Mouse (Mus musculus) CH12.LX (cell line): ENCODE results near the gene Mturn. TPM values are rescaled to one million over a fixed set of nuclear protein-coding genes. Genes with fewer than 3 reads are reported as not detected.

ENCODE experiments used
- DNase-seq: peaks from one replicate; pipeline ENCODE4 v3.0.0-alpha.2; 2013; ENCODE audit errors: extremely low read depth
- H3K27ac ChIP-seq: 2 replicates; pipeline ENCODE4 v1.5.1; 2012; ENCODE audit warnings: low read depth, mild to moderate bottlenecking, control low read depth, moderate library complexity; ENCODE audit not compliant: insufficient read depth
- H3K27me3 ChIP-seq: replicated peaks from 2 replicates; pipeline ENCODE3; 2012; ENCODE audit warnings: inconsistent platforms
- H3K36me3 ChIP-seq, 2 experiments: replicated peaks in 1 of 2; 2 replicates each; pipeline versions ENCODE3 to v1.6.1; 2012; ENCODE audit warnings: inconsistent platforms in 1 of 2, low read length in 1 of 2, mild to moderate bottlenecking in 1 of 2, mixed read lengths in 1 of 2, moderate library complexity in 1 of 2; ENCODE audit not compliant: control insufficient read depth in 1 of 2, insufficient read depth in 1 of 2
- H3K4me1 ChIP-seq, 2 experiments: 2 replicates each; pipeline ENCODE4 v1.6.1; 2012; ENCODE audit warnings: inconsistent platforms in 1 of 2, moderate library complexity in 1 of 2; ENCODE audit not compliant: insufficient read depth in 2 of 2, control insufficient read depth in 1 of 2
- H3K4me2 ChIP-seq: 2 replicates; pipeline ENCODE4 v1.6.1; 2012; ENCODE audit warnings: low read depth, mild to moderate bottlenecking, control low read depth; ENCODE audit not compliant: poor library complexity, insufficient read depth, severe bottlenecking
- H3K4me3 ChIP-seq, 3 experiments: fragments of 150-350 bp in 1 of 3; sonication (generic) in 1 of 3; replicated peaks in 1 of 3; 2 replicates each; pipeline versions ENCODE3 to v1.5.1; 2011 to 2012; ENCODE audit warnings: low read depth in 2 of 3, low read length in 2 of 3, mild to moderate bottlenecking in 2 of 3, moderate library complexity in 2 of 3, control low read depth in 1 of 3, improper control_type of control experiment in 1 of 3, inconsistent platforms in 1 of 3, mixed read lengths in 1 of 3; ENCODE audit not compliant: poor library complexity in 1 of 3
- H3K79me2 ChIP-seq: replicated peaks from 2 replicates; pipeline ENCODE4 v1.6.1; 2012; ENCODE audit warnings: mild to moderate bottlenecking, moderate library complexity; ENCODE audit not compliant: control insufficient read depth, poor library complexity, insufficient read depth, severe bottlenecking; ENCODE audit errors: extremely low read depth
- H3K9ac ChIP-seq: 2 replicates; pipeline ENCODE4 v1.6.1; 2012; ENCODE audit warnings: low read depth, mild to moderate bottlenecking, control low read depth, moderate library complexity; ENCODE audit not compliant: insufficient read depth
- H3K9me3 ChIP-seq: replicated peaks from 2 replicates; pipeline ENCODE3; 2012; ENCODE audit warnings: low read length, inconsistent platforms, mixed read lengths
- BHLHE40 ChIP-seq: IDR thresholded peaks from 2 replicates; pipeline ENCODE4 v1.6.1; 2011; ENCODE audit warnings: mild to moderate bottlenecking, low read depth, low read length, improper control_type of control experiment
- CHD1 ChIP-seq: IDR thresholded peaks from 2 replicates; pipeline ENCODE4 v1.6.1; 2012; ENCODE audit warnings: low read depth, low read length, improper control_type of control experiment, inconsistent platforms
- CTCF ChIP-seq, 2 experiments: IDR thresholded peaks in 1 of 2; conservative IDR thresholded peaks in 1 of 2; 2 replicates each; pipeline ENCODE4 v1.5.1; 2011 to 2012; ENCODE audit warnings: low read depth in 2 of 2, low read length in 2 of 2, improper control_type of control experiment in 1 of 2, inconsistent platforms in 1 of 2, mild to moderate bottlenecking in 1 of 2, moderate library complexity in 1 of 2
- E2F4 ChIP-seq: IDR thresholded peaks from 2 replicates; pipeline ENCODE4 v1.6.1; 2011; ENCODE audit warnings: low read depth, low read length, improper control_type of control experiment; ENCODE audit not compliant: insufficient replicate concordance
- HCFC1 ChIP-seq: IDR thresholded peaks from 2 replicates; pipeline ENCODE4 v1.6.1; 2012; ENCODE audit warnings: low read depth, mild to moderate bottlenecking, inconsistent platforms, low read length, improper control_type of control experiment
- IRF4 ChIP-seq: IDR thresholded peaks from 2 replicates; pipeline ENCODE4 v1.6.1; 2014; ENCODE audit warnings: low read depth, mild to moderate bottlenecking, inconsistent platforms, low read length, improper control_type of control experiment
- JUND ChIP-seq: conservative IDR thresholded peaks from 2 replicates; pipeline ENCODE4 v1.6.1; 2011; ENCODE audit warnings: low read depth, low read length, improper control_type of control experiment
- KAT2A ChIP-seq: IDR thresholded peaks from 2 replicates; pipeline ENCODE4 v1.6.1; 2012; ENCODE audit warnings: low read length, improper control_type of control experiment, inconsistent platforms; ENCODE audit not compliant: insufficient replicate concordance
- MAFK ChIP-seq: IDR thresholded peaks from 2 replicates; pipeline ENCODE4 v1.6.1; 2011; ENCODE audit warnings: low read length, improper control_type of control experiment; ENCODE audit not compliant: insufficient replicate concordance
- MAZ ChIP-seq: IDR thresholded peaks from 2 replicates; pipeline ENCODE4 v1.6.1; 2012; ENCODE audit warnings: low read depth, mild to moderate bottlenecking, inconsistent platforms, low read length, improper control_type of control experiment, moderate library complexity
- MYC ChIP-seq: IDR thresholded peaks from 2 replicates; pipeline ENCODE4 v1.6.1; 2011; ENCODE audit warnings: low read depth, mild to moderate bottlenecking, improper control_type of control experiment, low read length
- POLR2A ChIP-seq: IDR thresholded peaks from 2 replicates; pipeline ENCODE4 v1.6.1; 2011; ENCODE audit warnings: low read depth, mild to moderate bottlenecking, improper control_type of control experiment, low read length
- POLR2AphosphoS2 ChIP-seq: IDR thresholded peaks from 2 replicates; pipeline ENCODE4 v1.6.1; 2011; ENCODE audit warnings: low read depth, low read length, improper control_type of control experiment
- RAD21 ChIP-seq: IDR thresholded peaks from 2 replicates; pipeline ENCODE4 v1.6.1; 2011; ENCODE audit warnings: low read depth, mild to moderate bottlenecking, low read length, improper control_type of control experiment, moderate library complexity
- RCOR1 ChIP-seq: conservative IDR thresholded peaks from 2 replicates; pipeline ENCODE4 v1.6.1; 2012; ENCODE audit warnings: low read depth, mild to moderate bottlenecking, inconsistent platforms, low read length, improper control_type of control experiment
- TBP ChIP-seq: conservative IDR thresholded peaks from 2 replicates; pipeline ENCODE4 v1.6.1; 2011; ENCODE audit warnings: low read depth, low read length, improper control_type of control experiment
- TCF12 ChIP-seq: IDR thresholded peaks from 2 replicates; pipeline ENCODE4 v1.6.1; 2014; ENCODE audit warnings: low read depth, mild to moderate bottlenecking, inconsistent platforms, low read length, improper control_type of control experiment
- UBTF ChIP-seq: IDR thresholded peaks from 2 replicates; pipeline ENCODE4 v1.6.1; 2012; ENCODE audit warnings: low read depth, mild to moderate bottlenecking, inconsistent platforms, low read length, improper control_type of control experiment, moderate library complexity
- USF1 ChIP-seq: IDR thresholded peaks from 2 replicates; pipeline ENCODE4 v1.6.1; 2014; ENCODE audit warnings: low read depth, mild to moderate bottlenecking, inconsistent platforms, low read length, improper control_type of control experiment
- ZMIZ1 ChIP-seq: IDR thresholded peaks from 2 replicates; pipeline ENCODE4 v1.6.1; 2012; ENCODE audit warnings: low read depth, mild to moderate bottlenecking, inconsistent platforms, low read length, improper control_type of control experiment
- dilution Hi-C: fragments of 300-500 bp; cut with MboI; formaldehyde crosslinking; loops from 2 replicates; pipeline ENCODE4 v1.14.3; 2020; ENCODE audit warnings: low sequenced_read_pairs; ENCODE audit not compliant: extremely low pct_unique_long_range_greater_than_20kb, extremely low pct_ligation_motif_present
- in situ Hi-C: fragments of 300-500 bp; cut with MboI; formaldehyde crosslinking; loops from 3 replicates; pipeline ENCODE4 v1.14.3; 2019; ENCODE audit warnings: low sequenced_read_pairs, low pct_ligation_motif_present, low pct_unique_long_range_greater_than_20kb, mixed read lengths
- polyA plus RNA-seq: library from polyadenylated mRNA; unstranded; fragments of >175 nt; gene quantifications from 2 replicates; pipeline ENCODE4 v1.2.1, GENCODE M21; 2012; ENCODE audit warnings: low read depth; ENCODE audit not compliant: insufficient read length
- total RNA-seq, 2 experiments: library from RNA; depleted of rRNA; stranded (reverse); fragments of 300-350 nt in 1 of 2; fragments of >200 nt in 1 of 2; gene quantifications; 2 replicates each; pipeline ENCODE4 v1.2.3; 2012 to 2014

Mturn gene
- total and polyA plus RNA-seq, 3 experiments = 0.06 to 0.25 (median 0.20) TPM

GRCm38 (mm10) chr6:54657861-54658260 lies 23.6 kb upstream of the Mturn start:
- TF ChIP-seq ZMIZ1 = no peak
- TF ChIP-seq RCOR1 = no peak
- no peak for TF ChIP-seq MAZ
- TF ChIP-seq MAFK = no peak
- TF ChIP-seq TCF12 = no peak
- Histone ChIP-seq H3K27ac (no peak overlapping the region), H3K4me3 (no peak overlapping the region), H3K79me2 (no peaks in the 10 kb centered on the region), H3K4me1 (peaks cover 0 to 15% of the 10 kb centered on the region in 2 experiments; a peak in 2 of 4 replicates), H3K9me3 (no peaks in the 10 kb centered on the region), H3K27me3 (no peaks in the 10 kb centered on the region), H3K9ac (no peak overlapping the region), H3K36me3 (no peaks in the 10 kb centered on the region), H3K4me2 (no peak overlapping the region)
- dilution Hi-C loops (no loop called here), in situ Hi-C loops (no loop called here)
- no peak for DNase-seq

GRCm38 (mm10) chr6:54669868-54670267 lies 11.6 kb upstream of the Mturn start:
- H3K4me2 ChIP-seq = no peak overlapping the region
- H3K4me3 ChIP-seq = no peak overlapping the region
- TF ChIP-seq HCFC1 (no peak), MYC (no peak), RCOR1 (no peak), POLR2AphosphoS2 (no peak), POLR2A (no peak), CHD1 (no peak), TCF12 (no peak), TBP (no peak), ZMIZ1 (no peak), UBTF (no peak), IRF4 (no peak), BHLHE40 (no peak), CTCF (conservative IDR thresholded peaks at IDR 0.05 in 1 of 2, IDR thresholded peaks at IDR 0.05 in 1 of 2; ENCODE audit: low read depth in 2 of 2, low read length in 2 of 2) (no peak), RAD21 (no peak), JUND (no peak), E2F4 (no peak), KAT2A (no peak), USF1 (no peak)
- peaks cover 2% of the 10 kb centered on the region for H3K27me3 ChIP-seq
- no peaks in the 10 kb centered on the region for H3K4me1 ChIP-seq
- H3K9me3 ChIP-seq = peaks cover 9% of the 10 kb centered on the region
- in situ Hi-C loops = no loop called here
- H3K36me3 ChIP-seq = no peaks in the 10 kb centered on the region
- dilution Hi-C loops = no loop called here
- no peak overlapping the region for H3K27ac ChIP-seq
- DNase-seq = no peak
- H3K9ac ChIP-seq = no peak overlapping the region
- no peaks in the 10 kb centered on the region for H3K79me2 ChIP-seq
